Mouse (Mus musculus): ENCODE results near the gene Atm. TPM values are rescaled to one million over a fixed set of nuclear protein-coding genes. Genes with fewer than 3 reads are reported as not detected.

Gene Atm
- total and polyA plus RNA-seq, 3 experiments: 1.2 to 10.2 (median 8.3) TPM

GRCm38 (mm10) chr9:53400696-53401095 lies 135.8 kb downstream of the Atm start:
- 94% methylated on average over 4 of the region's 4 CpGs for WGBS
- TF ChIP-seq CTCF (IDR thresholded peaks at IDR 0.05) (no peak), POLR2A (IDR thresholded peaks at IDR 0.05; ENCODE audit: insufficient read depth, low read depth, low read length) (no peak), EP300 (IDR thresholded peaks at IDR 0.05; ENCODE audit: insufficient read depth, low read depth, low read length) (no peak)
- intact Hi-C loops (cut with DNase I): no loop called here

DNA sequence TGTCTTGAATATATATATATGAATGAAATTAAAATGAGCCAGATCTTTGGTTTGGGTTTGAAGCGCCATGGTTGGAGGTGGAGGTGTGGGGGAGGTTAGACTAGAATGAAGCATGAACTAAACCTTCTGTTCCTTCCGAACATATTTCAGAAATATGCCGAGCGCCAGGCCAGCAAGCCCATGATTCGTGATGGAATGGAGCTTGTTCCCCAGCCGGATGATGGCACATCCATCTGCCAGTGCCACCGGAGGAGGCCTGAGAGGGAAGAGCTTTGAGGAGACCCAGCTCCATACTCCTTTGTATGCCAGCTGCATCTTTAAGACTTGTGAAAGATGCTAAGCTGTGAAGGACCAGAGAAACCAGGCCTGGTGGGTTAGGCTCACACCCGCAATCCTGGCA lies 137.0 kb downstream of the Atm start:
- no peaks in the 10 kb centered on the region for H3K27me3 ChIP-seq (ENCODE audit: control insufficient read depth, insufficient read depth, low read length)
- 96% methylated on average over 8 of the region's 8 CpGs for WGBS
- peaks cover 1% of the 10 kb centered on the region; the same call in 1 of the 2 replicates for H3K4me1 ChIP-seq (ENCODE audit: control insufficient read depth, insufficient read depth, low read length)
- no peak for DNase-seq
- no peak overlapping the region for H3K4me3 ChIP-seq
- H3K79me2 ChIP-seq (replicated peaks; ENCODE audit: control insufficient read depth, insufficient read depth, low read length): no peaks in the 10 kb centered on the region
- intact Hi-C loops (cut with DNase I): no loop called here
- TF ChIP-seq POLR2A (IDR thresholded peaks at IDR 0.05; ENCODE audit: insufficient read depth, low read depth, low read length): no peak
- TF ChIP-seq EP300 (IDR thresholded peaks at IDR 0.05; ENCODE audit: insufficient read depth, low read depth, low read length): no peak
- TF ChIP-seq CTCF (IDR thresholded peaks at IDR 0.05): no peak
- H3K36me3 ChIP-seq (ENCODE audit: control insufficient read depth, insufficient read depth, low read length): no peaks in the 10 kb centered on the region
- no peak overlapping the region for H3K9ac ChIP-seq (ENCODE audit: low read depth, low read length)
- H3K27ac ChIP-seq: no peak overlapping the region

More at GRCm38 (mm10) chr9:53400696-53401095, 135.8 kb downstream of the Atm start:
- Histone ChIP-seq H3K9ac (ENCODE audit: low read depth, low read length) (no peak overlapping the region), H3K4me1 (ENCODE audit: control insufficient read depth, insufficient read depth, low read length) (peaks cover 1% of the 10 kb centered on the region; the same call in 1 of the 2 replicates), H3K36me3 (ENCODE audit: control insufficient read depth, insufficient read depth, low read length) (no peaks in the 10 kb centered on the region), H3K4me3 (no peak overlapping the region), H3K79me2 (replicated peaks; ENCODE audit: control insufficient read depth, insufficient read depth, low read length) (no peaks in the 10 kb centered on the region), H3K27ac (no peak overlapping the region), H3K27me3 (ENCODE audit: control insufficient read depth, insufficient read depth, low read length) (no peaks in the 10 kb centered on the region)
- DNase-seq: no peak

DNA sequence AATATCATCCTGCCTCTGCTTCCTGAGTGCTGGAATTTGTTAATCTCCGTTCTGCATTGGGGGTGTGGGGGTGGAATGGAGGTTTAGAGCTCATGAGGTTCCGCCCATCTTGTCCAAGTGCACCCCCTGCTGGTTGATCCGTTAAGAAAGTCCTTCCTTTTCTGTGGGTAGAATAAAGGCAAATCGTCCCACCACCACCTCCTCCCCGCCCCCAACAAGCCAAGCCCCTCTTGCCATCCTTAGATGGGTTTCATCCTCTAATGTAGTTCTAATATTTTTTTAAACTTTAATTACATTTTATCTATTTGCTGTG lies 138.2 kb downstream of the Atm start:
- peak; percentile 70 for TF ChIP-seq CTCF (IDR thresholded peaks at IDR 0.05)
- TF ChIP-seq POLR2A (IDR thresholded peaks at IDR 0.05; ENCODE audit: insufficient read depth, low read depth, low read length): no peak
- no peak for TF ChIP-seq EP300 (IDR thresholded peaks at IDR 0.05; ENCODE audit: insufficient read depth, low read depth, low read length)
- peak; percentile 32 to 59 for DNase-seq
- Histone ChIP-seq H3K79me2 (replicated peaks; ENCODE audit: control insufficient read depth, insufficient read depth, low read length) (no peaks in the 10 kb centered on the region), H3K4me3 (no peak overlapping the region), H3K36me3 (ENCODE audit: control insufficient read depth, insufficient read depth, low read length) (no peaks in the 10 kb centered on the region), H3K27me3 (ENCODE audit: control insufficient read depth, insufficient read depth, low read length) (no peaks in the 10 kb centered on the region), H3K27ac (no peak overlapping the region), H3K4me1 (ENCODE audit: control insufficient read depth, insufficient read depth, low read length) (peaks cover 1% of the 10 kb centered on the region; the same call in 1 of the 2 replicates), H3K9ac (ENCODE audit: low read depth, low read length) (no peak overlapping the region)
- intact Hi-C loops (cut with DNase I): loop anchor here (1.0 kb wide), 1 partner anchor 144 kb away; no protein-coding TSS in a partner anchor
- WGBS: 14% methylated on average over 5 of the region's 5 CpGs

DNA sequence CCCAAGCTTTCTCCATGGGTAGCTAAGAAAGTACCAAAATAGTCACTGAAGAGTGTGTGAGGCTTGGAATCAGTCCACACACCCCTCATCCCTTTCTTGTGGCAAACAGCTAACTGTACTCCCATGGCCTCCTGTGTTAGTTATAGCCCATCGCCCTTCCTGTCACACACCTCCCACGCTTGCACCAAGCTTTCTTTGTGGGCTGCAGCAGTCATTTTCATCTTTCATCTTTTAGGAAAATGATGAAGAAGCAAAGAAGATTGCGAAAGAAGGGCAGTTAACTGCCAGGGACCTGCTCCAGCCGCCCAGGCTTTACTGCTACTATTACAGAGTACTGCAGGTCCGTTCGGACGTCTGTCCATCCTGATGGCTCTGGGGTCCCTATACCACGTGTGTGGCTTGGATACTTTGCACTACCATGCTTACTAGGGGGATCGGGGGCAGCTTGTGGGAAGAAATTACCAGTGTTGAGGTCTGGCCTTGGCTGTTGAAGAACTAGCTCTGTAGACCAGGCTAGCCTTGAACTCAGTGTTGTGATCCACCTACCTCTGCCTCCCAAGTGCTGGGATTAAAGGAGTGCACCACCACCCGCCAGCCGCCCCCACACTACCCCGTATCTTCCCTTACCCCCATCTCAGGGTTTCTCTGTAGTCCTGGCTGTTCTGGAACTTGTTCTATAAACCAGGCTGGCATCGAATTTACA lies 138.7 kb downstream of the Atm start:
- H3K27me3 ChIP-seq (ENCODE audit: control insufficient read depth, insufficient read depth, low read length): no peaks in the 10 kb centered on the region
- H3K4me1 ChIP-seq (ENCODE audit: control insufficient read depth, insufficient read depth, low read length): peaks cover 1% of the 10 kb centered on the region; the same call in 1 of the 2 replicates
- DNase-seq: no peak
- no peak overlapping the region for H3K9ac ChIP-seq (ENCODE audit: low read depth, low read length)
- H3K4me3 ChIP-seq: no peak overlapping the region
- no peaks in the 10 kb centered on the region for H3K79me2 ChIP-seq (replicated peaks; ENCODE audit: control insufficient read depth, insufficient read depth, low read length)
- TF ChIP-seq POLR2A (IDR thresholded peaks at IDR 0.05; ENCODE audit: insufficient read depth, low read depth, low read length) (no peak), EP300 (IDR thresholded peaks at IDR 0.05; ENCODE audit: insufficient read depth, low read depth, low read length) (no peak), CTCF (IDR thresholded peaks at IDR 0.05) (no peak)
- H3K36me3 ChIP-seq (ENCODE audit: control insufficient read depth, insufficient read depth, low read length): no peaks in the 10 kb centered on the region
- H3K27ac ChIP-seq: no peak overlapping the region
- intact Hi-C loops (cut with DNase I): loop anchor here (1.0 kb wide), 1 partner anchor 144 kb away; no protein-coding TSS in a partner anchor
- WGBS: 77% methylated on average over 13 of the region's 13 CpGs

DNA sequence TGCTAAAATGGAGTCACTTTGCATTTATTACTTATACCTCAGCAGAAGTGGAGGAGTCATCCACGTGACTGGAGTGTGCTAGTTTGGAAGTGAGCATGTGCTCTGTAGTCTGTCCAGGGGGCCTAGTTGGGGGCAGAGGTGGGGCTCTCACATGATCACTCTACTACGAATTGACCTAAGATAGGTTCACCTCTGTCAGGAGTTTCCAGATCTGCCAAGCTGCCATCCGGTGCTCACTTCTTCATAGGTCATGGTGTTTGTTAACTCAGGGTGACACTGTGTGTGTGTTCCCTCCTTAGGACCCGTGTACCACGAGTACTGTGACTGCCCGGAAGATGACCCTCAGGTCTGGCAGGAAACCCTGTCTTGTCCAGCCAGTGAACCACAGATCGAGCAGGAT lies 146.4 kb downstream of the Atm start:
- Histone ChIP-seq H3K9ac (ENCODE audit: low read depth, low read length) (no peak overlapping the region), H3K79me2 (replicated peaks; ENCODE audit: control insufficient read depth, insufficient read depth, low read length) (no peaks in the 10 kb centered on the region; the same call in 1 of the 2 replicates), H3K4me3 (no peak overlapping the region), H3K36me3 (ENCODE audit: control insufficient read depth, insufficient read depth, low read length) (no peaks in the 10 kb centered on the region), H3K27me3 (ENCODE audit: control insufficient read depth, insufficient read depth, low read length) (no peaks in the 10 kb centered on the region), H3K4me1 (ENCODE audit: control insufficient read depth, insufficient read depth, low read length) (peaks cover 2% of the 10 kb centered on the region), H3K27ac (no peak overlapping the region)
- DNase-seq: no peak
- intact Hi-C loops (cut with DNase I): no loop called here
- TF ChIP-seq EP300 (IDR thresholded peaks at IDR 0.05; ENCODE audit: insufficient read depth, low read depth, low read length) (no peak), POLR2A (IDR thresholded peaks at IDR 0.05; ENCODE audit: insufficient read depth, low read depth, low read length) (no peak), CTCF (IDR thresholded peaks at IDR 0.05) (no peak)
- WGBS: 62% methylated on average over 7 of the region's 7 CpGs

Small RNA genes lying within 50 kb of the gene (microRNA-seq; reads per million reads assigned to microRNA genes)
- 0 reads per million in 2 experiments for gene Mir130c

Other genes with a start within 250 kb of the Atm start
- gene Exph5, start 235.1 kb downstream of the Atm start, total RNA-seq (2021): under 1 TPM; 0.18 to 0.37 TPM
- gene Exph5, start 235.1 kb downstream of the Atm start, polyA plus RNA-seq (2012; rRNA removed): 0.06 and 0.14 TPM in 2 replicates
- 1 to 10 TPM; 6.6 to 8.4 TPM for gene Kdelc2, start 152.7 kb downstream of the Atm start, total RNA-seq (2021)
- gene Kdelc2, start 152.7 kb downstream of the Atm start, polyA plus RNA-seq (2012; rRNA removed): 3.7 and 5.4 TPM in 2 replicates
- not detected for gene 4930550C14Rik, start 134.4 kb downstream of the Atm start, total RNA-seq (2021)
- 0.31 and 0.61 TPM in 2 replicates for gene 4930550C14Rik, start 134.4 kb downstream of the Atm start, polyA plus RNA-seq (2012; rRNA removed)
- 1 to 10 TPM; 5.4 to 6.9 TPM for gene Npat, start 307 bp upstream of the Atm start, total RNA-seq (2021)
- gene Npat, start 307 bp upstream of the Atm start, polyA plus RNA-seq (2012; rRNA removed): 1.5 and 2.6 TPM in 2 replicates
- 100 to 1,000 TPM; 286 to 342 TPM for gene Acat1, start 73.6 kb upstream of the Atm start, total RNA-seq (2021)
- gene Acat1, start 73.6 kb upstream of the Atm start, polyA plus RNA-seq (2012; rRNA removed): 157 and 271 TPM in 2 replicates
- gene Cul5, start 133.3 kb upstream of the Atm start, total RNA-seq (2021): 10 to 100 TPM; 43.0 to 45.4 TPM
- gene Cul5, start 133.3 kb upstream of the Atm start, polyA plus RNA-seq (2012; rRNA removed): 6.1 and 11.3 TPM in 2 replicates
- under 1 TPM; 0.09 to 0.13 TPM for gene Rab39, start 169.5 kb upstream of the Atm start, total RNA-seq (2021)
- 0.12 and 0.18 TPM in 2 replicates for gene Rab39, start 169.5 kb upstream of the Atm start, polyA plus RNA-seq (2012; rRNA removed)
- under 1 TPM; 0.10 to 0.14 TPM for gene Slc35f2, start 234.8 kb upstream of the Atm start, total RNA-seq (2021)
- 0.23 and 0.26 TPM in 2 replicates for gene Slc35f2, start 234.8 kb upstream of the Atm start, polyA plus RNA-seq (2012; rRNA removed)

Data from heart, adult 2 months (tissue).